Mouse (Mus musculus): ENCODE results near the gene Dhx40. TPM values are rescaled to one million over a fixed set of nuclear protein-coding genes. Genes with fewer than 3 reads are reported as not detected.

Gene Dhx40
- total RNA-seq (2023) = 56.1 TPM

DNA sequence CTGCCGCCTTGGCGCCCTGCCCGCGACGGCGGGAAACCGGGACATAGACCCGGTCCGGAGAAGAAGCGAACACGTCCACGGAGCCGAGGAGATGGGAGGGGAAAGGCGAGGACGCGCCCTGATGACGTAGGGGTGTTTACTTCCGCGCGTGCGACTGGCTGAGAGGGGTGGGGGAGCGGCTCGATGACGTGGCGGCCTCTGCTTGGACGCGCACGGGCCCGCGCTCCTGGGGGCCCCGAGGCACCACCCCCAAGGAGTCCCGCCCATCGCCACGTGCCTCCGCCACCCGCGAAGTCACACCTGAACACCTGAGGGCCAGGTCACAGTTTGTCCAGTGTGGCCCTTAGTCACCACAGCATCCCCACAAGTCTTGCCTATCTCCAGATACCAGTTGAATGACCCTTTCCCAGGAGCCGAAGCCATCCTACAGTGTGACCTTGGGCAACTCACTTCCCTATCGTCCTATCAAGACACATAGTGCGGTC lies at the start of gene Dhx40:
Gene Dhx40 (minus strand): TSS at position 242 of the 485 bp plus-strand sequence.

DNA sequence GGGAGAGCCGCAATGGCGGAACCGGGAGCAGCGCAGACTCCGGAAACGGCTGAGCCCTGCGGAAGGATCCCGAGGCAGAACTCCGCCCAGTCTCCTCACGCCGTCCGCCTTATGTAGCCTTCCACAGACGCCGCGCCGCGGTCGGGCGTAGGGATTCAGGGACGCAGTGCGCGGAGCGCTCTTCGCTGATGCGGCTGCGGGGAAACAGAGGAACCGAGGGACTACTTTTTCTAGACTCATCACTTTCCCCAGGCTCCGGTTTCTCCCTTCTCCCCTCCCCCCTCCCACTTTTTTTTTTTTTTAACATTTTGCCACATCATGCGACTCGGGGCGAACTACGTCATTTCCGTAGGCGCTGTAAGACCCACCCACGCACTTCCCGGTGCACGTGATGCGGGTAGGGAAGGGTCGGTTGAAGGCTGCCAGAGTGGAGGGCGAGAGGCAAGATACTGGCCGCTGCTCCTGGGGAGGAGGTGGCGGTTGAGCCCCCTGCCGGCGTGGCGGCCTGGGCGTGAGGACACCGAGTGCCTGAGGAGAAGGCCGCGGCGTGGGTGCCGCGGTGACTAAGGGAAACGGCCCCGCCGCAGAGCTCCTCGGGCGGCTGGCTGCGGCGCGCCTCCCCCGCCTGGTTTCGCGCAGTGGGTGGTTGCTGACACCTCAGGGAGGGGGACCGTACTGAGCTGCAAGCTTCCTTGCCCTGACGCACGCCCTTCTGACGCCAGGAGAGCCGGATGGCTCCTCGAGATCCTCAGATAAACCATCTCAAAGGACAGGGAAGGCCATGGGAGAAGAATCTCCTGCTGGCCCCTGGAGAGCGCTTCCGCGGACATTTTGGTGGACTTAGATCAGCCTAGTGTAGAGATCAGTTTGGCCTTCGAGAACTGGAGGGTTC lies 49.8 kb downstream of the Dhx40 start, which contains the start of gene Cltc:
Gene Cltc (minus strand): TSS at position 86 of the 892 bp plus-strand sequence.

Other genes starting within 250 kb of the Dhx40 start
- 77.2 TPM for gene Vmp1, start 123.9 kb downstream of the Dhx40 start, total RNA-seq (2023)
- gene Ptrh2, start 123.8 kb downstream of the Dhx40 start, total RNA-seq (2023) = 5.3 TPM
- 125 TPM for gene Cltc, start 50.2 kb downstream of the Dhx40 start, total RNA-seq (2023)
- gene Ypel2, start 186.0 kb upstream of the Dhx40 start, total RNA-seq (2023) = 1.1 TPM